Mouse (Mus musculus) intestine, embryonic 14.5 days (tissue): ENCODE measurements around the gene Dhrs7b. TPM values are rescaled to one million over a fixed set of nuclear protein-coding genes. Genes with fewer than 3 reads are reported as not detected.

ENCODE experiments used
- ATAC-seq: fragments of 200-750 bp; cut with Nextera tagmentation; replicated peaks from 2 replicates; pipeline ENCODE4 v1.8.0; 2017; ENCODE audit warnings: low read depth, moderate number of reproducible peaks, moderate TSS enrichment, moderate library complexity; ENCODE audit not compliant: low FRiP score, low TSS enrichment
- DNase-seq: peaks from one replicate; pipeline ENCODE4 v3.0.0-alpha.2; 2018; ENCODE audit warnings: low spot score
- H3K27ac ChIP-seq: fragments of 300-500 bp; sonication (generic); 2 replicates; pipeline ENCODE4 v1.5.1; 2014; ENCODE audit warnings: low read depth, mild to moderate bottlenecking, control low read depth
- H3K27me3 ChIP-seq: fragments of 300-500 bp; sonication (generic); replicated peaks from 2 replicates; pipeline ENCODE4 v1.6.1; 2014; ENCODE audit warnings: low read length, control low read depth; ENCODE audit not compliant: control insufficient read depth, insufficient read depth
- H3K36me3 ChIP-seq: fragments of 300-500 bp; sonication (generic); 2 replicates; pipeline ENCODE4 v1.6.1; 2014; ENCODE audit warnings: low read length, control low read depth; ENCODE audit not compliant: control insufficient read depth, insufficient read depth
- H3K4me1 ChIP-seq: fragments of 300-500 bp; sonication (generic); replicated peaks from 2 replicates; pipeline ENCODE4 v1.6.1; 2014; ENCODE audit warnings: low read length, control low read depth, mixed read lengths; ENCODE audit not compliant: control insufficient read depth, insufficient read depth
- H3K4me2 ChIP-seq: fragments of 300-500 bp; sonication (generic); 2 replicates; pipeline ENCODE4 v1.6.1; 2014; ENCODE audit warnings: low read length
- H3K4me3 ChIP-seq: fragments of 300-500 bp; sonication (generic); 2 replicates; pipeline ENCODE4 v1.5.1; 2014; ENCODE audit warnings: low read depth, low read length, control low read depth, mixed read lengths
- H3K9ac ChIP-seq: fragments of 300-500 bp; sonication (generic); 2 replicates; pipeline ENCODE4 v1.6.1; 2014; ENCODE audit warnings: mild to moderate bottlenecking, low read length
- H3K9me3 ChIP-seq: fragments of 300-500 bp; sonication (generic); 2 replicates; pipeline ENCODE4 v1.6.1; 2016; ENCODE audit warnings: low read length, control low read depth; ENCODE audit not compliant: control insufficient read depth
- WGBS: fragments of 180-500 bp; shearing (Covaris S2); extraction: QIAGEN DNeasy Blood & Tissue Kit; methylation state at CpG from one replicate; pipeline ENCODE4 v1.1.7; 2014; 5-methylcytosine and 5-hydroxymethylcytosine counted together
- polyA plus RNA-seq: library from polyadenylated mRNA; unstranded; fragments of >200 nt; fragmentation: Nextera tagmentation; extraction: Ambion mirVana; gene quantifications from 2 replicates; pipeline ENCODE4 v1.2.1, GENCODE M21; 2014

The Dhrs7b gene
- polyA plus RNA-seq, 1 experiment from 2014 or later: 50.3 TPM

DNA sequence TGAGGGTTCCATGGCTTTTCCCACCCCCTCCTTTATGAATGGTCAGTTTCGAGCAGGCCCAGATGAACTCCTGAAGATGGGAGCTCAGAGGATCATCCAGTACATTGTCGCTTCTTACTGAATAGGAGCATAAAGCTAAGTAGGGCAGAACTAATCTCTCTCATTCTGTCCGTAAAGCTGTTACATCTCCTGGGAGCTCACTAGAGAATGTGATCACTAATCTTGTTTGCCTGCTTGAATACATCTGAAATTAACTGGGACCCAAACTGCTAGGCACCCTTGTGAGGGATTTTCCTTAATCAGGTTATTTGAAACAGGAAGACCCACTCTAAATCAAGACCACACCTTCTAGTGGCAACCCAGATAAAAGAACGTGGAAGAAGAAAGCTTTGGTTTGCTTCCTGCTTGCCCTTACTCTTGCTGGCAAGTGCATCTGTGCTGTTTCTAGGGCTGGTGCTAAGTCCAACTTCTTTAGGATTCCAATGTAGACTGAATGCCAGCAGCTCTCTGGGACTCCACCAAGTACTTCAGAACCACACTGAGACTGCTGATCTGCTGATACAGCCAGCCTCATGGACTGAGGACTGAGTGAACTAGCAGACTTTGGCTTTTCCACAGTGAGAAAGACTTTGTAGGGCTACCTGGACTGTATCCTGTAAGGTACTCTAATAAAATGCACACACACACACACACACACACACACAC lies 3.0 kb upstream of the Dhrs7b start:
- WGBS: 66% methylated on average over 4 of the region's 4 CpGs
- ATAC-seq (no peak), DNase-seq (no peak)
- Histone ChIP-seq H3K9ac (no peak overlapping the region), H3K9me3 (no peaks in the 10 kb centered on the region), H3K36me3 (no peaks in the 10 kb centered on the region), H3K4me3 (no peak overlapping the region), H3K27ac (no peak overlapping the region), H3K4me2 (no peak overlapping the region), H3K4me1 (peaks cover 4% of the 10 kb centered on the region), H3K27me3 (no peaks in the 10 kb centered on the region)

DNA sequence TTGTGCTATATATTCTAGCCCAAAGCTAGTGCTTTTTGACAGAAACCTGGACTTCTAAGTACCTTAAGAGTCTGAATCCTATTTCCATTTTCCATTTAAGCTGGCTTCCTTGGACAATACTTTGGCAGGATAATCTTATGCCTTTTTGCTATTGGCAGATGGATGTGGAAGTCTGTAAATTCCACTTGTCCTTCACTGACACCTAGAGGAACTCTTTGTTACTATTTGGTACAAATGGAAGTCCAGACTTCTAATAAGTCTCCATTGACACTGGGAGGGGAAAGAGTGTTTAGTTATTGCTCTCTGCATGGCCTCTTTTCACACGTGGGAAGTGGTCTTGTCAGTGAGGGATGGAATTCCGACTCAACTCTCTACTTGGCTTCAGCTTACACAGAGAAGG lies 1.5 kb upstream of the Dhrs7b start:
- H3K9me3 ChIP-seq: no peaks in the 10 kb centered on the region
- no peak for ATAC-seq
- peaks cover 4% of the 10 kb centered on the region for H3K4me1 ChIP-seq
- 0 out of 2 replicates have a peak, but pooled peaks cover under 1% of the 10 kb centered on the region for H3K36me3 ChIP-seq
- H3K9ac ChIP-seq: no peak overlapping the region
- H3K27me3 ChIP-seq: no peaks in the 10 kb centered on the region
- H3K4me2 ChIP-seq: no peak overlapping the region
- WGBS: 28% methylated on average over 2 of the region's 2 CpGs
- H3K27ac ChIP-seq: no peak overlapping the region
- no peak for DNase-seq
- no peak overlapping the region for H3K4me3 ChIP-seq

DNA sequence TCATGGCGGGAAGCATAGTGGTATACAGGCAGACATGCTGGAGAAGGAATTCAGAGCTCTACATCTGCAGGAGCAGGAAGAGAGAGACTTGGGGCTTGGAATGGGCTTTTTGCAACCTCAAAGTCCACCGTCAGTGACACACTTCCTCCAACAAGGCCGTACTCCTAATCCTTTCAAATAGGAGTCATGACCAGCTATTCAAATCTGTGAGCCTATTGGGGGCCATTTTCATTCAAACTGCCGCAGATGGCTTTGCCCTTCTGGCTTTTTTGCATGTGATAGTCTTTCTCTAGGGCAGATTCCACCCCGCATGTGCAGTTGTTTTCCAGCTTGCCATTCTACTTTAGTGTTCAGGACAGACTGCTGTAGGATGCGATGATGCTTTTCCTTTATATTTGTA lies 6.5 kb downstream of the Dhrs7b start:
- H3K27ac ChIP-seq: no peak overlapping the region
- H3K27me3 ChIP-seq: no peaks in the 10 kb centered on the region
- H3K4me3 ChIP-seq: no peak overlapping the region
- no peak overlapping the region for H3K4me2 ChIP-seq
- no peak overlapping the region for H3K9ac ChIP-seq
- 99% methylated on average over 6 of the region's 6 CpGs for WGBS
- H3K9me3 ChIP-seq: no peaks in the 10 kb centered on the region
- H3K4me1 ChIP-seq: no peaks in the 10 kb centered on the region
- DNase-seq (no peak), ATAC-seq (no peak)
- 0 out of 2 replicates have a peak, but pooled peaks cover 5% of the 10 kb centered on the region for H3K36me3 ChIP-seq

DNA sequence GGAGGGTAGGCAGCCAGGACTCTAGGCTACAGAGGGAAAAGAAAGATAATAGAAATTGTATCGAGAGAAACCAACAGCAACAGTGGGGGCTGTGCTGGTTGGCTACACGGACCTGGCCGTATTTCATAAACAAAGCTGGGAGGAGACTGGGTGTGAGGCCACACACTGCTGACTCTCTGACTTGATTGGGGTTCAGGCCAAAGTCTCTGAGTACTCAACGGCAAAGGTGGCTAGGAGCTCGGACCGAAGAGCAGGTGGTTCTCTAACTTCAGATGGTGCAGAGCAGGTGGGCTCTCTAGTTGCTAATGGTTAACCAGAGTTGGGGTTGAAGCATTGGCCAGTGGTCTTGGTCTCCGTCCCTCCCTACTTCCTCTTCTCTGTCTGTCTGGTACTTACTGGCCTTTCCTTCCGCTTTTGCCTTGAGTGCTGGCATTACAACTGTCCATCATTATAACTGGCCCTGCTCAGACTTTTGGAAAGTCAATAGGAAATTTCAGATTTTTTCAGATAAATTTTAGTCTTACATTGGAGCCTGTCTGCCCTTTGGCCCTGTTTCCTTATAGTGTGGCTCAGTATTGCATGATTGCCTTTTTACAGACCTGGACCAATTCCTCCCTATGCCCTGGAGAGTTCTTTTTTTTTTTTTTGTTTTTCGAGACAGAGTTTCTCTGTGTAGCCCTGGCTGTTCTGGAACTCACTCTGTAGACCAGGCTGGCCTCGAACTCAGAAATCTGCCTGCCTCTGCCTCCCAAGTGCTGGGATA lies 7.4 kb downstream of the Dhrs7b start:
- H3K4me2 ChIP-seq: no peak overlapping the region
- H3K4me1 ChIP-seq: no peaks in the 10 kb centered on the region
- H3K9me3 ChIP-seq: no peaks in the 10 kb centered on the region
- H3K4me3 ChIP-seq: no peak overlapping the region
- no peaks in the 10 kb centered on the region for H3K27me3 ChIP-seq
- no peak overlapping the region for H3K9ac ChIP-seq
- no peak for DNase-seq
- H3K27ac ChIP-seq: no peak overlapping the region
- ATAC-seq: no peak
- 0 out of 2 replicates have a peak, but pooled peaks cover 5% of the 10 kb centered on the region for H3K36me3 ChIP-seq
- WGBS: 86% methylated on average over 10 of the region's 10 CpGs

DNA sequence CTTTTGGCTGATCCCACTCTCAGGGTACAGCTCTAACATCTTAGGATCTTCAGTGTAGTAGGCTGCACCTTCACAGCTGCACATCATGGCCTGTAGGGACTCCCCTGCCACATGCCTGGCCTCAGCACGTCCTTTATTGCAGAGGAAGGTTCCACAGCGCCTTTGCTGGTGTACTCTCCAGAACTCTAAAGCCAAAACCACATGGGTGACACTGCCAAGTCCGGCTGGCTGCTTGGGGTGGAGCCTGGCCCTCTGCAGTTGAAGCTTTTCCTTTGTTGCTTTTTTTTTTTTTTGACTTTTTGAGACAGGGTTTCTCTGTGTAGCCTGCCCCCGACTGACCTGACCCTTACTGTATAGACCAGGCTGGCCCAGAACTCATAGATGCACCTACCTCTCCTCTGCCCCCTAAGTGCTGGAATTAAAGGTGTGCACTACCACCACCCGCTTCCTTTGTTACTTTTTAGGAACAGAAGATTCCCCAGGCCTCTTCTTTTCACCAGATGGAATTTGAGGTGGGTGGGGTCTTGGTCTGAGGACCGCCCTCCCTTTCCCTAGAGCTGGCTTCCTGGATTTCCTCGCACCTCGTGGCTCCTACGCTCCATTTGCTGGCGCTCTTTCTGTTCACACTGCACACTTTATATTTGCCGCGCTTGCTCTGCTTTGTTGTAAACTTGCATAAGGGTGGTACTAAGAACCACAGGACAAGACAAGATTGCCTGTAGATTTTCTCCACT lies 11.2 kb downstream of the Dhrs7b start:
- Histone ChIP-seq H3K4me1 (no peaks in the 10 kb centered on the region), H3K9ac (no peak overlapping the region), H3K4me2 (no peak overlapping the region), H3K27ac (no peak overlapping the region), H3K27me3 (no peaks in the 10 kb centered on the region), H3K9me3 (no peaks in the 10 kb centered on the region), H3K36me3 (peaks cover 11% of the 10 kb centered on the region), H3K4me3 (no peak overlapping the region)
- WGBS: 75% methylated on average over 12 of the region's 12 CpGs
- ATAC-seq (no peak), DNase-seq (no peak)

DNA sequence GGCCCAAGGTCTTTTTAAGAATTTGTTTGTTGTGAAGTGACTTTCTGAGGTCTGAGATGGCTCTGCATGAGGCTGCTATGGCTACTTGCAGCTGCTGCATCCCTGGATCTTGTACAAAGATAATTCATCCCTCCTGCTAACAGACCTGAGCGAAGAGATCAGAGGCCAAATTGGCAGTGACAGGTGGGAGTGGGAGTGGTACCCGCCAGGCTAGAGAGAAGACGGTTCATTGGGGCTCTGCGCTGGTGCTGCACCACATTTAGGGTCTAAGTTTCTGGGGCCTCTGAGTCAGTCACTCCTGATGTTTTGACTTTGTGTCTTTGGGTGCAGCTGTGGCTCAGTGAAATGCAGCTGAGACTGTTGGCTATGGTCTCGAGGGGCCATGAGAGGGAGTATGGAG lies 13.0 kb downstream of the Dhrs7b start:
- Histone ChIP-seq H3K9ac (no peak overlapping the region), H3K4me3 (no peak overlapping the region), H3K4me1 (no peaks in the 10 kb centered on the region), H3K4me2 (no peak overlapping the region), H3K36me3 (peaks cover 16% of the 10 kb centered on the region), H3K27ac (no peak overlapping the region), H3K9me3 (no peaks in the 10 kb centered on the region), H3K27me3 (no peaks in the 10 kb centered on the region)
- WGBS: 90% methylated on average over 5 of the region's 5 CpGs
- ATAC-seq: no peak
- no peak for DNase-seq

DNA sequence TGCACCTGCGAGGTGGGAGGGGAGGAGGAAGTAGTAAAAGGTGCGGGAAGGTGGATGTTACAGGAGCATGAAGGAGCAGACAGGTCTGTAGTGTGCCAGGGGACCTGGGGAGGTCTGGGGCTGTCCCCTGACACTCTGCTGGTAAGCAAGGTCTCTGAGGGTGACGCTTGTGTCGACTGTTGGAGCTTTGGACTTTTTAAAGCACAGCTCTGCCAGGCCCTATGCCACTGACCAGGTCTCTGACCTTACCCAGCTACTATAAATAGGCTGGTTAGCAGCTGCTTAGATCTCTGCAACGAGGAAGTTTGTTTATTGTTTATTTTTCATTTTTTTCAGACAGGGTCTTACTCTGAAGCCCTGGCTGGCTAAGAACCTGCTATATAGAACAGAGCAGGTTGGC lies 15.0 kb downstream of the Dhrs7b start:
- DNase-seq (no peak), ATAC-seq (no peak)
- no peaks in the 10 kb centered on the region for H3K27me3 ChIP-seq
- no peak overlapping the region for H3K9ac ChIP-seq
- no peaks in the 10 kb centered on the region for H3K9me3 ChIP-seq
- H3K36me3 ChIP-seq: peaks cover 28% of the 10 kb centered on the region
- no peak overlapping the region for H3K4me3 ChIP-seq
- no peaks in the 10 kb centered on the region for H3K4me1 ChIP-seq
- H3K27ac ChIP-seq: no peak overlapping the region
- no peak overlapping the region for H3K4me2 ChIP-seq
- 77% methylated on average over 5 of the region's 5 CpGs for WGBS

DNA sequence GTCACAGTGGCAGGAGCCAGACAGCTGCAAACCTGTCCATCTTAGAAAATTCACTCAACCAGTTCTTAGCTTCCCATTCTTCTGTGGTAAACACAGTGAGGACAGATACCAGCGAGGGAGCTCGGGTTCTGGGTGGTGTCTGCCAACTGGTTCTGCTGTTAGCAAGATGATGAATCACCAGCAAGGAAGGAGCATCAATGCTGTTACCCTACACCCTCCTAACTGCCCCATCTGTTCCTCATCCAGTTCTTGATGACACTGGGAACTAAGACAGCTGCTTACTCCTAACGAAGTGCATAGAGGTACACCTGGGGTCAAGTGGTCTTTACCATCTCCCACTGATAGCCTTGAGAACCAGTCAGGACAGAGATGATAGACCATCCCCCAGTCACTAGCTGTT lies 26.2 kb downstream of the Dhrs7b start:
- H3K4me2 ChIP-seq: no peak overlapping the region
- 49% methylated on average over 3 of the region's 3 CpGs for WGBS
- DNase-seq (no peak), ATAC-seq (no peak)
- H3K9me3 ChIP-seq: no peaks in the 10 kb centered on the region
- H3K27me3 ChIP-seq: no peaks in the 10 kb centered on the region
- H3K4me1 ChIP-seq: no peaks in the 10 kb centered on the region
- H3K36me3 ChIP-seq: peaks cover 64% of the 10 kb centered on the region
- H3K27ac ChIP-seq: no peak overlapping the region
- no peak overlapping the region for H3K9ac ChIP-seq
- no peak overlapping the region for H3K4me3 ChIP-seq
